Comparison of ENCODE assay signal across 16 mouse cellular contexts in genomic region chr15:79388171-79388570, GRCm38 (mm10). TPM values are rescaled to one million over a fixed set of nuclear protein-coding genes. Genes with fewer than 3 reads are reported as not detected.
A peak's percentile ranks its signal among the peaks of the same experiment; 100 is the strongest.
DNase-seq lines count a peak whose midpoint lies in the region; ATAC-seq and TF ChIP-seq lines count a peak whose summit lies in the region.
"Had no signal": no experiment of that assay in that cellular context is flagged by ENCODE, and none has a peak within 500 bp of the region (broad histone marks: within the 10 kb centered on the region; RNA-seq: fewer than 3 reads in every experiment).

No protein-coding gene starts in this region.

- no peaks in the 10 kb centered on the region for H3K9me3 ChIP-seq in liver, embryonic 12.5 days (replicated peaks)
- no peaks in the 10 kb centered on the region for H3K9me3 ChIP-seq in liver, embryonic 11.5 days (ENCODE audit: control insufficient read depth, low read length)
- H3K9me3 ChIP-seq in limb, embryonic 14.5 days (ENCODE audit: control insufficient read depth, low read length) = no peaks in the 10 kb centered on the region
- no peaks in the 10 kb centered on the region for H3K9me3 ChIP-seq in lung, embryonic 15.5 days
- H3K9me3 ChIP-seq: limb, embryonic 12.5 days; midbrain, embryonic 10.5 days had no signal

- H3K36me3 ChIP-seq in liver, embryonic 12.5 days = no peaks in the 10 kb centered on the region
- H3K36me3 ChIP-seq in liver, embryonic 11.5 days (ENCODE audit: control insufficient read depth, insufficient read depth, low read length) = 0 out of 2 replicates have a peak, but pooled peaks cover 3% of the 10 kb centered on the region
- peaks cover 10% of the 10 kb centered on the region; the same call in 1 of the 2 replicates for H3K36me3 ChIP-seq in limb, embryonic 14.5 days (ENCODE audit: control insufficient read depth, insufficient read depth, low read length)
- 0 out of 2 replicates have a peak, but pooled peaks cover 2% of the 10 kb centered on the region for H3K36me3 ChIP-seq in lung, embryonic 15.5 days

- H3K4me1 ChIP-seq in liver, embryonic 12.5 days = peaks cover 58% of the 10 kb centered on the region
- H3K4me1 ChIP-seq in liver, embryonic 11.5 days (replicated peaks; ENCODE audit: control insufficient read depth, insufficient read depth, low read length) = peaks cover 35% of the 10 kb centered on the region
- peaks cover 29% of the 10 kb centered on the region for H3K4me1 ChIP-seq in limb, embryonic 14.5 days (ENCODE audit: control insufficient read depth, insufficient read depth, low read length)
- H3K4me1 ChIP-seq in lung, embryonic 15.5 days = peaks cover 59% of the 10 kb centered on the region

- no peak for TF ChIP-seq POLR2A in limb, embryonic 14.5 days (IDR thresholded peaks at IDR 0.05; ENCODE audit: borderline replicate concordance, extremely low read depth, insufficient read depth, insufficient read length)

- 0 out of 2 replicates have a peak, but pooled peaks have one; percentile 33 for ATAC-seq in liver, embryonic 12.5 days
- no peak for ATAC-seq in liver, embryonic 11.5 days (replicated peaks; ENCODE audit: low FRiP score)
- ATAC-seq in limb, embryonic 14.5 days (ENCODE audit: low FRiP score, low read depth) = no peak
- ATAC-seq in lung, embryonic 15.5 days (ENCODE audit: borderline replicate concordance, extremely low read depth, low FRiP score, low TSS enrichment) = no peak
- ATAC-seq in activated CD4-positive, CD25-positive, alpha-beta regulatory T cell, adult 4 months = no peak
- ATAC-seq: forebrain, embryonic 14.5 days had no signal

- no peak for DNase-seq in liver, embryonic 11.5 days (ENCODE audit: low spot score)
- no peak for DNase-seq in limb, embryonic 14.5 days (ENCODE audit: low spot score)
- peak; percentile 68 for DNase-seq in yolk sac, embryonic 10.5 days (ENCODE audit: low spot score)
- no peak for DNase-seq in ovary, postnatal 10 days (ENCODE audit: low spot score)
- DNase-seq: cerebellum, adult 11-12 months; kidney, postnatal 36 days; right cerebral cortex, postnatal 14 days; thymus, postnatal 4 days had no signal

- no peak overlapping the region for H3K4me2 ChIP-seq in liver, embryonic 12.5 days
- no peak overlapping the region for H3K4me2 ChIP-seq in liver, embryonic 11.5 days
- H3K4me2 ChIP-seq in limb, embryonic 14.5 days (replicated peaks; ENCODE audit: low read depth, low read length, severe bottlenecking) = no peak overlapping the region
- H3K4me2 ChIP-seq in lung, embryonic 15.5 days = no peak overlapping the region
- H3K4me2 ChIP-seq: limb, embryonic 12.5 days had no signal

- no peak overlapping the region for H3K4me3 ChIP-seq in liver, embryonic 12.5 days
- no peak overlapping the region for H3K4me3 ChIP-seq in liver, embryonic 11.5 days (ENCODE audit: low read depth, low read length)
- no peak overlapping the region for H3K4me3 ChIP-seq in limb, embryonic 14.5 days (replicated peaks; ENCODE audit: low read length)
- no peak overlapping the region for H3K4me3 ChIP-seq in lung, embryonic 15.5 days
- H3K4me3 ChIP-seq: limb, embryonic 12.5 days; midbrain, embryonic 10.5 days; myocyte had no signal

- H3K9ac ChIP-seq in liver, embryonic 12.5 days = no peak overlapping the region
- no peak overlapping the region for H3K9ac ChIP-seq in liver, embryonic 11.5 days (ENCODE audit: low read depth, low read length)
- H3K9ac ChIP-seq in limb, embryonic 14.5 days (ENCODE audit: low read depth, low read length, severe bottlenecking) = no peak overlapping the region; the same call in 1 of the 2 replicates
- H3K9ac ChIP-seq in lung, embryonic 15.5 days = no peak overlapping the region
- H3K9ac ChIP-seq: limb, embryonic 12.5 days had no signal

- 64% methylated on average over 6 of the region's 6 CpGs for WGBS in liver, embryonic 12.5 days (ENCODE audit: insufficient replicate concordance)
- 69% methylated on average over 6 of the region's 6 CpGs for WGBS in liver, embryonic 11.5 days
- 63% methylated on average over 6 of the region's 6 CpGs for WGBS in limb, embryonic 14.5 days
- WGBS in lung, embryonic 15.5 days = 45% methylated on average over 6 of the region's 6 CpGs

- H3K27ac ChIP-seq in liver, embryonic 12.5 days = peak overlapping the region; percentile 34; the same call in 1 of the 2 replicates
- no peak overlapping the region for H3K27ac ChIP-seq in liver, embryonic 11.5 days (ENCODE audit: low read depth, low read length)
- peak overlapping the region; percentile 56; the same call in 1 of the 2 replicates for H3K27ac ChIP-seq in limb, embryonic 14.5 days (replicated peaks; ENCODE audit: low read depth, low read length)
- 0 out of 2 replicates have a peak overlapping the region, but pooled peaks have one; percentile 38 for H3K27ac ChIP-seq in lung, embryonic 15.5 days
- H3K27ac ChIP-seq: limb, embryonic 12.5 days; midbrain, embryonic 10.5 days had no signal

- no peaks in the 10 kb centered on the region for H3K27me3 ChIP-seq in liver, embryonic 12.5 days (replicated peaks)
- no peaks in the 10 kb centered on the region for H3K27me3 ChIP-seq in liver, embryonic 11.5 days (replicated peaks; ENCODE audit: control insufficient read depth, insufficient read depth, low read length)
- no peaks in the 10 kb centered on the region for H3K27me3 ChIP-seq in limb, embryonic 14.5 days (ENCODE audit: control insufficient read depth, insufficient read depth, low read length)
- H3K27me3 ChIP-seq in lung, embryonic 15.5 days = no peaks in the 10 kb centered on the region
- H3K27me3 ChIP-seq: CH12.LX; limb, embryonic 12.5 days had no signal

RNA-seq across cellular contexts. Expression of gene Tmem184b, which starts 15.2 kb away (rescaled TPM):
- 16.4 and 19.0 TPM in 2 replicates for polyA plus RNA-seq in liver, embryonic 12.5 days (2016; fragmentation: Nextera tagmentation; extraction: Ambion mirVana)
- 36.4 and 38.8 TPM in 2 replicates for polyA plus RNA-seq in liver, embryonic 11.5 days (2014; fragmentation: Nextera tagmentation; extraction: Ambion mirVana)
- 121 and 163 TPM in 2 replicates for polyA plus RNA-seq in limb, embryonic 14.5 days (2012; rRNA removed)
- 67.9 and 76.8 TPM in 2 replicates for polyA plus RNA-seq in limb, embryonic 14.5 days (2014; fragmentation: Nextera tagmentation; extraction: Ambion mirVana)
- polyA plus RNA-seq in lung, embryonic 15.5 days (2015; fragmentation: Nextera tagmentation; extraction: Ambion mirVana) = 76.4 and 76.5 TPM in 2 replicates
- polyA plus RNA-seq in activated CD4-positive, CD25-positive, alpha-beta regulatory T cell, adult 4 months (2017; shearing (Covaris generic)) = 10 to 100 TPM in 1 of 2 experiments, 1 to 10 TPM in 1; 9.3 to 18.1 TPM

RNA-seq across cellular contexts. Expression of gene Maff, which starts 41.8 kb away (rescaled TPM):
- polyA plus RNA-seq in liver, embryonic 12.5 days (2016; fragmentation: Nextera tagmentation; extraction: Ambion mirVana) = 1.1 and 2.8 TPM in 2 replicates
- 3.1 and 3.5 TPM in 2 replicates for polyA plus RNA-seq in liver, embryonic 11.5 days (2014; fragmentation: Nextera tagmentation; extraction: Ambion mirVana)
- polyA plus RNA-seq in limb, embryonic 14.5 days (2012; rRNA removed) = 5.0 and 5.5 TPM in 2 replicates
- polyA plus RNA-seq in limb, embryonic 14.5 days (2014; fragmentation: Nextera tagmentation; extraction: Ambion mirVana) = 3.0 and 3.6 TPM in 2 replicates
- 4.8 and 5.3 TPM in 2 replicates for polyA plus RNA-seq in lung, embryonic 15.5 days (2015; fragmentation: Nextera tagmentation; extraction: Ambion mirVana)
- 1 to 10 TPM; 1.9 to 3.7 TPM for polyA plus RNA-seq in activated CD4-positive, CD25-positive, alpha-beta regulatory T cell, adult 4 months (2017; shearing (Covaris generic))

RNA-seq across cellular contexts. Expression of gene Pla2g6, which starts 60.0 kb away (rescaled TPM):
- polyA plus RNA-seq in liver, embryonic 12.5 days (2016; fragmentation: Nextera tagmentation; extraction: Ambion mirVana) = 16.8 and 17.3 TPM in 2 replicates
- 27.7 and 28.1 TPM in 2 replicates for polyA plus RNA-seq in liver, embryonic 11.5 days (2014; fragmentation: Nextera tagmentation; extraction: Ambion mirVana)
- 21.8 and 27.2 TPM in 2 replicates for polyA plus RNA-seq in limb, embryonic 14.5 days (2012; rRNA removed)
- polyA plus RNA-seq in limb, embryonic 14.5 days (2014; fragmentation: Nextera tagmentation; extraction: Ambion mirVana) = 12.7 and 14.7 TPM in 2 replicates
- polyA plus RNA-seq in lung, embryonic 15.5 days (2015; fragmentation: Nextera tagmentation; extraction: Ambion mirVana) = 19.1 and 20.2 TPM in 2 replicates
- 10 to 100 TPM; 10.3 to 12.3 TPM for polyA plus RNA-seq in activated CD4-positive, CD25-positive, alpha-beta regulatory T cell, adult 4 months (2017; shearing (Covaris generic))
